Mouse (Mus musculus): ENCODE data around the gene C130050O18Rik. TPM values are rescaled to one million over a fixed set of nuclear protein-coding genes. Genes with fewer than 3 reads are reported as not detected.

The C130050O18Rik gene
- total and polyA plus RNA-seq, 3 experiments = 0.12 to 0.21 TPM; not detected in 1

- Histone ChIP-seq H3K4me3 (ENCODE audit: control insufficient read depth in 1 of 2, insufficient read depth in 1 of 2, low read depth in 2 of 2, low read length in 2 of 2) (no peak overlapping the region), H3K9me3 (replicated peaks; ENCODE audit: insufficient read depth, low read length) (no peaks in the 10 kb centered on the region), H3K79me2 (ENCODE audit: control insufficient read depth, insufficient read depth, low read length, poor library complexity) (0 out of 2 replicates have a peak, but pooled peaks cover 5% of the 10 kb centered on the region), H3K4me1 (ENCODE audit: control insufficient read depth in 1 of 2, insufficient read depth in 2 of 2, low read length in 2 of 2) (peaks cover 14 to 26% of the 10 kb centered on the region in 2 experiments), H3K36me3 (ENCODE audit: control insufficient read depth in 1 of 2, insufficient read depth in 2 of 2, low read length in 2 of 2) (peaks cover 0 to 18% of the 10 kb centered on the region in 2 experiments; a peak in 2 of 4 replicates), H3K27me3 (ENCODE audit: control insufficient read depth in 1 of 2, insufficient read depth in 2 of 2, low read length in 2 of 2) (no peaks in the 10 kb centered on the region), H3K27ac (ENCODE audit: control insufficient read depth, low read depth, low read length) (no peak overlapping the region), H3K9ac (ENCODE audit: control insufficient read depth, low read depth, low read length, poor library complexity, severe bottlenecking) (no peak overlapping the region)
- TF ChIP-seq POLR2A (IDR thresholded peaks at IDR 0.05; ENCODE audit: control insufficient read depth in 1 of 2, insufficient read depth in 1 of 2, low read depth in 1 of 2, low read length in 2 of 2, poor library complexity in 1 of 2) (no peak), GABPA (IDR thresholded peaks at IDR 0.05; ENCODE audit: low read depth, low read length) (no peak), POLR2AphosphoS5 (IDR thresholded peaks at IDR 0.05; ENCODE audit: borderline replicate concordance, low read depth, low read length) (peak; percentile 85; the same call in 1 of the 2 replicates)
- DNase-seq (ENCODE audit: low read depth, low spot score) = no peak
Observed at GRCm38 (mm10) chr5:139395528-139395927, 9.6 kb upstream of the C130050O18Rik start.

GRCm38 (mm10) chr5:139397359-139397916 lies 7.6 kb upstream of the C130050O18Rik start:
- Histone ChIP-seq H3K27ac (ENCODE audit: control insufficient read depth, low read depth, low read length) (no peak overlapping the region), H3K4me3 (ENCODE audit: control insufficient read depth in 1 of 2, insufficient read depth in 1 of 2, low read depth in 2 of 2, low read length in 2 of 2) (no peak overlapping the region), H3K9me3 (replicated peaks; ENCODE audit: insufficient read depth, low read length) (no peaks in the 10 kb centered on the region), H3K9ac (ENCODE audit: control insufficient read depth, low read depth, low read length, poor library complexity, severe bottlenecking) (no peak overlapping the region), H3K27me3 (ENCODE audit: control insufficient read depth in 1 of 2, insufficient read depth in 2 of 2, low read length in 2 of 2) (no peaks in the 10 kb centered on the region), H3K79me2 (ENCODE audit: control insufficient read depth, insufficient read depth, low read length, poor library complexity) (0 out of 2 replicates have a peak, but pooled peaks cover 1% of the 10 kb centered on the region), H3K36me3 (ENCODE audit: control insufficient read depth in 1 of 2, insufficient read depth in 2 of 2, low read length in 2 of 2) (peaks cover 0 to 15% of the 10 kb centered on the region in 2 experiments; a peak in 2 of 4 replicates), H3K4me1 (ENCODE audit: control insufficient read depth in 1 of 2, insufficient read depth in 2 of 2, low read length in 2 of 2) (peaks cover 12 to 17% of the 10 kb centered on the region in 2 experiments)
- TF ChIP-seq GATA1 (IDR thresholded peaks at IDR 0.05; ENCODE audit: low read depth, low read length) (no peak), MAFK (IDR thresholded peaks at IDR 0.05; ENCODE audit: borderline replicate concordance, low read depth, low read length) (no peak), USF2 (IDR thresholded peaks at IDR 0.05; ENCODE audit: borderline replicate concordance in 1 of 2, insufficient read depth in 1 of 2, low read depth in 1 of 2, low read length in 2 of 2) (no peak), POLR2AphosphoS5 (IDR thresholded peaks at IDR 0.05; ENCODE audit: borderline replicate concordance, low read depth, low read length) (no peak), POLR2A (IDR thresholded peaks at IDR 0.05; ENCODE audit: control insufficient read depth in 1 of 2, insufficient read depth in 1 of 2, low read depth in 1 of 2, low read length in 2 of 2, poor library complexity in 1 of 2) (no peak), MYB (IDR thresholded peaks at IDR 0.05; ENCODE audit: low read depth, low read length) (no peak), TCF12 (IDR thresholded peaks at IDR 0.05; ENCODE audit: low read depth, low read length) (no peak), CTCF (IDR thresholded peaks at IDR 0.05 in 2 of 3, conservative IDR thresholded peaks at IDR 0.05 in 1 of 3; ENCODE audit: control insufficient read depth in 1 of 3, insufficient read depth in 1 of 3, low read depth in 2 of 3, low read length in 3 of 3, poor library complexity in 1 of 3, severe bottlenecking in 1 of 3) (no peak), TBP (IDR thresholded peaks at IDR 0.05; ENCODE audit: low read depth, low read length) (no peak), KAT2A (conservative IDR thresholded peaks at IDR 0.05; ENCODE audit: low read depth, low read length) (no peak), NELFE (IDR thresholded peaks at IDR 0.05; ENCODE audit: low read depth, low read length) (no peak), MYC (IDR thresholded peaks at IDR 0.05; ENCODE audit: low read depth, low read length) (no peak), HCFC1 (IDR thresholded peaks at IDR 0.05; ENCODE audit: low read depth, low read length) (no peak), RAD21 (IDR thresholded peaks at IDR 0.05; ENCODE audit: low read depth, low read length) (no peak), E2F4 (IDR thresholded peaks at IDR 0.05; ENCODE audit: borderline replicate concordance, low read depth, low read length) (no peak), TAL1 (IDR thresholded peaks at IDR 0.05; ENCODE audit: low read length) (no peak), USF1 (IDR thresholded peaks at IDR 0.05; ENCODE audit: low read depth, low read length) (no peak), ZC3H11A (IDR thresholded peaks at IDR 0.05; ENCODE audit: low read depth, low read length) (no peak), JUND (IDR thresholded peaks at IDR 0.05; ENCODE audit: low read depth, low read length) (no peak)
- DNase-seq (ENCODE audit: low read depth, low spot score) = no peak
